Mouse (Mus musculus) thymus, postnatal 10 days (tissue): Measurements from ENCODE around the gene 2310057N15Rik.
"Not testable (repeated sequence)": the region's sequence is repeated elsewhere in the genome, so short reads cannot be mapped to it uniquely, and the experiment has no call there.

Source experiments
- DNase-seq, 2 experiments: peaks; one replicate each; pipeline ENCODE4 v3.0.0; 2021; ENCODE audit warnings: low spot score in 2 of 2

Gene 2310057N15Rik

GRCm38 (mm10) chr16:88774106-88774505 lies at the start of gene 2310057N15Rik:
2310057N15Rik (minus strand) TSS chr16:88774206.
- no peak for DNase-seq

- no peak for DNase-seq
These were observed 49.7 kb upstream of the 2310057N15Rik start for GRCm38 (mm10) chr16:88823736-88824135.

GRCm38 (mm10) chr16:88820066-88820465 lies 46.1 kb upstream of the 2310057N15Rik start, which contains the start of gene Krtap15:
Krtap15 (plus strand) TSS chr16:88820215.
- no peak for DNase-seq

- DNase-seq = no peak
These were observed 37.8 kb upstream of the 2310057N15Rik start, which contains the start of gene Gm20741 for GRCm38 (mm10) chr16:88811827-88812226. Gm20741 (minus strand) TSS chr16:88812220.

- no peak for DNase-seq
These were observed 12.8 kb upstream of the 2310057N15Rik start for GRCm38 (mm10) chr16:88786786-88787185.

- DNase-seq = no peak
These were observed 3.6 kb upstream of the 2310057N15Rik start, which contains the start of gene Gm5965 for GRCm38 (mm10) chr16:88777596-88777995. Gm5965 (plus strand) TSS chr16:88777896.

GRCm38 (mm10) chr16:88758547-88758946 lies 15.5 kb downstream of the 2310057N15Rik start, which contains the start of gene 2310034C09Rik:
2310034C09Rik (plus strand) TSS chr16:88758847.
- not testable (repeated sequence) for DNase-seq

- DNase-seq = not testable (repeated sequence)
These were observed 22.5 kb downstream of the 2310057N15Rik start, which contains the start of gene Krtap13 for GRCm38 (mm10) chr16:88751535-88751934. Krtap13 (minus strand) TSS chr16:88751635.

GRCm38 (mm10) chr16:88747943-88748342 lies 26.1 kb downstream of the 2310057N15Rik start:
- DNase-seq = no peak

- DNase-seq = no peak
These were observed 29.2 kb downstream of the 2310057N15Rik start for GRCm38 (mm10) chr16:88744750-88745340.

- DNase-seq = no peak
These were observed 38.6 kb downstream of the 2310057N15Rik start for GRCm38 (mm10) chr16:88735391-88735790.

GRCm38 (mm10) chr16:88728812-88729275 lies 45.2 kb downstream of the 2310057N15Rik start, which contains the start of gene Krtap13-1:
Krtap13-1 (plus strand) TSS chr16:88728862.
- no peak for DNase-seq
